In the genomic region with DNA sequence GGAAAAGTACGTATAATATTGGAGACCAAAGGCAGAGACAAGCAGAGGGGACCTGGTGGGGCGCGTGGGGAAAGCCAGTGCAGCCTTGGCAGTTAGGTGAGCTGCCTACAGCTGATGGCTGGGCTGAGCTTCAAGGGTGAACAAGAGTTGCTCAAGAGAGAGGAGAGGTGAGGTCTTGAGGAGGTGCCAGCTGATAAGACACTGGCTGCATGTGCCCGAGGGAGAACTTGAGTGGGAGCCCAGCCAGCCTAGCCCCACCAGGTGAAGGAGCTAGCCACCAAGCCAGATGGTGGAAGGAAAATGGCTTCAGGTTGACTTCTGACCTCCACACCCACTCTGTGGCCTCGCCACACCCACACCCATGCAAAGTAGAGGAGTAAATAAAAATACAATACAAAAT, we compare ENCODE assay signal across 24 mouse cellular contexts. TPM values are rescaled to one million over a fixed set of nuclear protein-coding genes. Genes with fewer than 3 reads are reported as not detected.
"Had no signal": no experiment of that assay in that cellular context is flagged by ENCODE, and none has a peak within 500 bp of the region (broad histone marks: within the 10 kb centered on the region; RNA-seq: fewer than 3 reads in every experiment).

No protein-coding gene starts in this region.

- DNase-seq: kidney, adult 11 months; kidney, adult 8-10 months; kidney, postnatal 10 days; kidney, postnatal 36 days; layer of hippocampus, postnatal 36 days; liver, embryonic 13.5 days; midbrain, embryonic 14.5 days; right cerebral cortex, postnatal 14 days; right cerebral cortex, postnatal 4 days; spleen, adult 18-20 months; thymus, postnatal 25 days had no signal

- H3K36me3 ChIP-seq: intestine, embryonic 15.5 days; kidney, embryonic 15.5 days; liver, embryonic 13.5 days; lung, embryonic 15.5 days; stomach, embryonic 15.5 days had no signal

- H3K27ac ChIP-seq: intestine, embryonic 15.5 days; kidney, embryonic 15.5 days; left cerebral cortex, adult 2 months; liver, embryonic 13.5 days; stomach, embryonic 15.5 days had no signal

- H3K4me3 ChIP-seq: intestine, embryonic 15.5 days; kidney, embryonic 15.5 days; left cerebral cortex, adult 2 months; liver, embryonic 13.5 days; lung, embryonic 15.5 days; megakaryocyte, embryonic 14.5 days; stomach, embryonic 15.5 days had no signal

- H3K27me3 ChIP-seq: intestine, embryonic 15.5 days; kidney, embryonic 15.5 days; liver, embryonic 13.5 days; lung, embryonic 15.5 days; stomach, embryonic 15.5 days had no signal

RNA-seq across cellular contexts. Expression of gene Spata32, which starts 34.1 kb away (rescaled TPM):
- polyA plus RNA-seq: intestine, embryonic 15.5 days; kidney, embryonic 15.5 days; limb, embryonic 11.5 days; limb, embryonic 14.5 days; liver, adult 2 months; liver, embryonic 13.5 days; liver, embryonic 16.5 days; lung, embryonic 15.5 days; midbrain, embryonic 11.5 days; neural tube, embryonic 11.5 days; stomach, embryonic 15.5 days; thymus, postnatal 0 days had no signal

RNA-seq across cellular contexts. Expression of gene 1700023F06Rik, which starts 44.0 kb away (rescaled TPM):
- polyA plus RNA-seq: liver, adult 2 months; liver, embryonic 13.5 days; liver, embryonic 16.5 days; neural tube, embryonic 11.5 days had no signal
